Mouse (Mus musculus): Measurements from ENCODE around the gene Acox1. TPM values are rescaled to one million over a fixed set of nuclear protein-coding genes. Genes with fewer than 3 reads are reported as not detected.
A peak's percentile ranks its signal among the peaks of the same experiment; 100 is the strongest.

Acox1 gene
- 19.6 and 21.2 TPM in 2 replicates for polyA plus RNA-seq (2015; fragmentation: Nextera tagmentation; extraction: Ambion mirVana)

- peaks cover 5% of the 10 kb centered on the region; the same call in 1 of the 2 replicates for H3K36me3 ChIP-seq
- H3K9ac ChIP-seq = peak within 1 kb of the TSS; percentile 65
- peaks cover 15% of the 10 kb centered on the region for H3K4me1 ChIP-seq
- H3K9me3 ChIP-seq = no peaks in the 10 kb centered on the region
- under 1% methylated on average over 62 of the region's 62 CpGs for WGBS
- H3K27ac ChIP-seq = peak within 1 kb of the TSS; percentile 90
- H3K4me3 ChIP-seq = peak within 1 kb of the TSS; percentile 56
- peak within 1 kb of the TSS; percentile 75 for H3K4me2 ChIP-seq
- no peaks in the 10 kb centered on the region for H3K27me3 ChIP-seq
- ATAC-seq (ENCODE audit: borderline replicate concordance, extremely low read depth, low FRiP score, low TSS enrichment) = peak; percentile 98
These were observed at the start of gene Acox1, which contains the start of gene Ten1 for GRCm38 (mm10) chr11:116198639-116199531. Gene Acox1, minus strand, starts transcription at chr11:116199045. Gene Ten1, plus strand, starts transcription at chr11:116198855.

- no peak overlapping the region for H3K9ac ChIP-seq
- no peak overlapping the region for H3K27ac ChIP-seq
- H3K4me1 ChIP-seq = no peaks in the 10 kb centered on the region
- ATAC-seq (ENCODE audit: borderline replicate concordance, extremely low read depth, low FRiP score, low TSS enrichment) = no peak
- H3K36me3 ChIP-seq = peaks cover 88% of the 10 kb centered on the region
- H3K27me3 ChIP-seq = no peaks in the 10 kb centered on the region
- WGBS = 77% methylated on average over 14 of the region's 14 CpGs
- H3K4me2 ChIP-seq = no peak overlapping the region
- no peak overlapping the region for H3K4me3 ChIP-seq
- no peaks in the 10 kb centered on the region for H3K9me3 ChIP-seq
These were observed 48.8 kb upstream of the Acox1 start for GRCm38 (mm10) chr11:116247502-116248222.

- Histone ChIP-seq H3K9me3 (no peaks in the 10 kb centered on the region), H3K36me3 (peaks cover 67% of the 10 kb centered on the region), H3K4me3 (no peak overlapping the region), H3K4me1 (no peaks in the 10 kb centered on the region), H3K27me3 (no peaks in the 10 kb centered on the region), H3K27ac (no peak overlapping the region), H3K9ac (no peak overlapping the region), H3K4me2 (no peak overlapping the region)
- no peak for ATAC-seq (ENCODE audit: borderline replicate concordance, extremely low read depth, low FRiP score, low TSS enrichment)
- 76% methylated on average over 6 of the region's 6 CpGs for WGBS
These were observed 46.8 kb upstream of the Acox1 start for GRCm38 (mm10) chr11:116245616-116246015.

GRCm38 (mm10) chr11:116244580-116244979 lies 45.7 kb upstream of the Acox1 start:
- no peak overlapping the region for H3K27ac ChIP-seq
- H3K36me3 ChIP-seq = peaks cover 57% of the 10 kb centered on the region
- no peaks in the 10 kb centered on the region for H3K27me3 ChIP-seq
- H3K4me1 ChIP-seq = peaks cover 3% of the 10 kb centered on the region; the same call in 1 of the 2 replicates
- no peak overlapping the region for H3K4me2 ChIP-seq
- no peak overlapping the region for H3K4me3 ChIP-seq
- no peak for ATAC-seq (ENCODE audit: borderline replicate concordance, extremely low read depth, low FRiP score, low TSS enrichment)
- no peaks in the 10 kb centered on the region for H3K9me3 ChIP-seq
- WGBS = 79% methylated on average over 8 of the region's 8 CpGs
- H3K9ac ChIP-seq = no peak overlapping the region

- no peak overlapping the region for H3K4me3 ChIP-seq
- H3K4me2 ChIP-seq = no peak overlapping the region
- H3K9me3 ChIP-seq = no peaks in the 10 kb centered on the region
- H3K4me1 ChIP-seq = peaks cover 6% of the 10 kb centered on the region; the same call in 1 of the 2 replicates
- peaks cover 20% of the 10 kb centered on the region; the same call in 1 of the 2 replicates for H3K27me3 ChIP-seq
- no peak for ATAC-seq (ENCODE audit: borderline replicate concordance, extremely low read depth, low FRiP score, low TSS enrichment)
- 58% methylated on average over 12 of the region's 12 CpGs for WGBS
- peaks cover 29% of the 10 kb centered on the region for H3K36me3 ChIP-seq
- no peak overlapping the region for H3K9ac ChIP-seq
- no peak overlapping the region for H3K27ac ChIP-seq
These were observed 42.9 kb upstream of the Acox1 start for GRCm38 (mm10) chr11:116241744-116242235.

- 28% methylated on average over 7 of the region's 7 CpGs for WGBS
- Histone ChIP-seq H3K4me1 (peaks cover 6% of the 10 kb centered on the region; the same call in 1 of the 2 replicates), H3K27me3 (peaks cover 20% of the 10 kb centered on the region; the same call in 1 of the 2 replicates), H3K27ac (no peak overlapping the region), H3K36me3 (peaks cover 9% of the 10 kb centered on the region), H3K4me3 (no peak overlapping the region), H3K9ac (no peak overlapping the region), H3K9me3 (no peaks in the 10 kb centered on the region), H3K4me2 (no peak overlapping the region)
- no peak for ATAC-seq (ENCODE audit: borderline replicate concordance, extremely low read depth, low FRiP score, low TSS enrichment)
These were observed 41.0 kb upstream of the Acox1 start for GRCm38 (mm10) chr11:116239797-116240196.

- Histone ChIP-seq H3K4me3 (peak within 1 kb of the TSS; percentile 41), H3K9ac (peak within 1 kb of the TSS; percentile 48), H3K36me3 (no peaks in the 10 kb centered on the region), H3K4me2 (peak within 1 kb of the TSS; percentile 56), H3K27me3 (peaks cover 20% of the 10 kb centered on the region; the same call in 1 of the 2 replicates), H3K9me3 (no peaks in the 10 kb centered on the region), H3K27ac (peak within 1 kb of the TSS; percentile 85), H3K4me1 (peaks cover 6% of the 10 kb centered on the region; the same call in 1 of the 2 replicates)
- ATAC-seq (ENCODE audit: borderline replicate concordance, extremely low read depth, low FRiP score, low TSS enrichment) = peak; percentile 91
- WGBS = 13% methylated on average over 31 of the region's 31 CpGs
These were observed 39.0 kb upstream of the Acox1 start, which contains the start of gene Evpl for GRCm38 (mm10) chr11:116237742-116238395. Gene Evpl, minus strand, starts transcription at chr11:116238077.

- Histone ChIP-seq H3K4me3 (no peak overlapping the region), H3K36me3 (no peaks in the 10 kb centered on the region), H3K4me2 (no peak overlapping the region), H3K27me3 (peaks cover 20% of the 10 kb centered on the region; the same call in 1 of the 2 replicates), H3K27ac (no peak overlapping the region), H3K4me1 (peaks cover 12% of the 10 kb centered on the region; the same call in 1 of the 2 replicates), H3K9ac (no peak overlapping the region), H3K9me3 (no peaks in the 10 kb centered on the region)
- ATAC-seq (ENCODE audit: borderline replicate concordance, extremely low read depth, low FRiP score, low TSS enrichment) = no peak
- 85% methylated on average over 8 of the region's 8 CpGs for WGBS
These were observed 36.1 kb upstream of the Acox1 start for GRCm38 (mm10) chr11:116234901-116235300.

GRCm38 (mm10) chr11:116232427-116232826 lies 33.6 kb upstream of the Acox1 start:
- Histone ChIP-seq H3K4me1 (peaks cover 28% of the 10 kb centered on the region), H3K4me2 (no peak overlapping the region), H3K9me3 (no peaks in the 10 kb centered on the region), H3K27me3 (peaks cover 6% of the 10 kb centered on the region; the same call in 1 of the 2 replicates), H3K4me3 (no peak overlapping the region), H3K9ac (no peak overlapping the region), H3K27ac (no peak overlapping the region), H3K36me3 (no peaks in the 10 kb centered on the region)
- WGBS = 42% methylated on average over 17 of the region's 17 CpGs
- ATAC-seq (ENCODE audit: borderline replicate concordance, extremely low read depth, low FRiP score, low TSS enrichment) = no peak

GRCm38 (mm10) chr11:116228699-116229098 lies 29.9 kb upstream of the Acox1 start:
- Histone ChIP-seq H3K27me3 (peaks cover 6% of the 10 kb centered on the region; the same call in 1 of the 2 replicates), H3K9me3 (no peaks in the 10 kb centered on the region), H3K27ac (peak overlapping the region; percentile 73), H3K4me1 (peaks cover 29% of the 10 kb centered on the region), H3K4me3 (no peak overlapping the region), H3K9ac (no peak overlapping the region), H3K36me3 (peaks cover 5% of the 10 kb centered on the region; the same call in 1 of the 2 replicates), H3K4me2 (no peak overlapping the region)
- peak; percentile 50 for ATAC-seq (ENCODE audit: borderline replicate concordance, extremely low read depth, low FRiP score, low TSS enrichment)
- WGBS = 45% methylated on average over 4 of the region's 4 CpGs

- ATAC-seq (ENCODE audit: borderline replicate concordance, extremely low read depth, low FRiP score, low TSS enrichment) = no peak
These were observed 27.6 kb upstream of the Acox1 start for GRCm38 (mm10) chr11:116226414-116226813.

More at GRCm38 (mm10) chr11:116226414-116226813, 27.6 kb upstream of the Acox1 start:
- H3K4me1 ChIP-seq = peaks cover 41% of the 10 kb centered on the region
- H3K9ac ChIP-seq = no peak overlapping the region
- H3K27me3 ChIP-seq = peaks cover 28% of the 10 kb centered on the region
- no peak overlapping the region for H3K4me2 ChIP-seq
- WGBS = 2% methylated on average over 2 of the region's 2 CpGs
- peaks cover 5% of the 10 kb centered on the region; the same call in 1 of the 2 replicates for H3K36me3 ChIP-seq
- H3K9me3 ChIP-seq = no peaks in the 10 kb centered on the region
- H3K27ac ChIP-seq = no peak overlapping the region
- H3K4me3 ChIP-seq = no peak overlapping the region

All from lung, embryonic 15.5 days (tissue).